Mouse (Mus musculus): ENCODE measurements around the gene Jag2.
A peak's percentile ranks its signal among the peaks of the same experiment; 100 is the strongest.

Jag2 gene

DNA sequence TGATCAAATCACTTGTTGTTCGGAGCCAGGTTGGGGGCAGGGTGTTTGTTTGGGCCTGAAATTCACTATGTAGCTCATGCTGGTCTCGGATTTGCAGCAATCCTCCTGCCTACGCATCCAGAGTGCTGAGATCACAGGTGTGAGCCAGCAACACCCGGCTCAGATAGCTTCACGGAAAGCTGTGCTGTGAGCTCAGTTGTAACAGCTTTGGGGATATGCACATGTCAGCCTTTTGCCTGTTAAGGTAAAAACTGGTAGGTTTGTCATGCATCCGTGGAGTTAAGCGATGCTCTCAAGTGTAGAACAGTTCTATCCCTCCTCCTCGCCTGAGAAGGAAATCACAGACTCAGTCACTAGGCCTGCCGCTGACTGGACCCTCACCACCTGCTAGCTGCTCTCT, 28.9 kb downstream of the Jag2 start:
- no peak for DNase-seq (ENCODE audit: low spot score)

DNA sequence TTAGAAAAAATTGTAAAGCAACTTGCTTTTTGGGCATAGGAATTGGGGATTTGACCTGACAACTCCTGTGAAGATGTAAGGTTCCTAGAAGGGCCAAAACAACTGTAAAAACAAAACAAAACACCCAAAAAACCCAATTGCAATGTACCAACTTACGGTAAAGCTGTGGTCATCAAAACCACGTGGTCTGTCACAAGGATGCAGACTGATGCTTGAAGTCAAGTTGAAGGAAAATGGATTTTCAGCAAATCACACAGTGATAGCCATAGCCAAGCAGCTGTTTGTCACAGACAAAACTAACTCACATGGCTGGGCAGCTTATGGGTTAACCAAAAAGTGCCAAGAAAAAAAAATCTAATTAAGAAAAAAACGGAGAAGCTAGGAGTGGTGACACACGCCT, 30.6 kb downstream of the Jag2 start:
- no peak for DNase-seq (ENCODE audit: low spot score)

DNA sequence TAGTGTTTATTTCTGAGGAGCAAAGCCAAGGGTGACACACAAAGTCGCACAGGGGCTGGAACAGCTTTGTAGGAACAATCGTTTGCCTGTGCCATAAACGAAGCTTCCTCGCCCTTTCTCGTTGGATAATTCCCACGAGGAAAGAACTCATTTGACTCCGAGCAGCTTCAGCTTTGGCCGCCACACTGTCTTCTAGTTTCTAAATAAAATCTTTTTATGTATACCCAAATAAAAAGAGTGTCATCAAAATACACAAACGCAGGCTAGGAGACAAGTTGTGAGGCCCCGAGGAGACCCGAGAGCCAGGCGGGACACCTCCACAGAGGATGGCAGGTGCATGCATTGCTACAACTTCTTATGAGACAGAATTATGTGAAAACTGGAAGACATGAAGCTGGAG, 31.2 kb downstream of the Jag2 start:
- DNase-seq (ENCODE audit: low spot score), result no peak

DNA sequence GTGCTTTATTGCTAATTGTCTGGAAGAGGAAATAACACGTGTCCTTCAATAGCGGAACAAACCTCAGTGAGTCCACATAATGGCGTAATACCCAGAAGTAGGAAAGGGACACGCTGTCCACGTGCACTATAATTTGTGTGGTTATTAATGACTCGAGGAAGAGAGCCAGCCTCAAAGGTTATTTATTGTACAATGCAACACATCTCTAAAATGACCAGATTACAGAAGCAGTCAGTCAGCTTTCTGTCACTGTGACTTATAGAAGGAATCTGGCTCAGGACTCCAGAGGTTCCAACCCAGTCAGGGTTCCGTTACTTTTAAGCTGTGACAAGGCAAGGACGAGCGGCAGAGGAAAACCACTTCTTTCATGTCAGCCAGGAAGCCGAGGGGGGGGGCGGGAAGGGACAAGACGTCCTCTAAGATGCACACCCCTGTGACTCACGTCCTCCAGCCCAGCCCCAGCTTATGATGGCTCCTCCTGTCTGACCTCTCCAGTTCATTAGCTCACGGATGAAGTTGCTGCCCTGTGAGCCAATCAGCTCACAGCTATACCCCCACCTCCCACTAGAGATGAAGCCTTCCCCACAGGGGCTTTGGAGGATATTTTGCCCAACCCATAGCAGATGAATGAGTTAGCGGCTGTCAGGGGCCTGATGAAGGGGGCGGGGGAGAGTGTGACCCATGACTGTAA, 31.9 kb downstream of the Jag2 start:
- no peak for DNase-seq (ENCODE audit: low spot score)

DNA sequence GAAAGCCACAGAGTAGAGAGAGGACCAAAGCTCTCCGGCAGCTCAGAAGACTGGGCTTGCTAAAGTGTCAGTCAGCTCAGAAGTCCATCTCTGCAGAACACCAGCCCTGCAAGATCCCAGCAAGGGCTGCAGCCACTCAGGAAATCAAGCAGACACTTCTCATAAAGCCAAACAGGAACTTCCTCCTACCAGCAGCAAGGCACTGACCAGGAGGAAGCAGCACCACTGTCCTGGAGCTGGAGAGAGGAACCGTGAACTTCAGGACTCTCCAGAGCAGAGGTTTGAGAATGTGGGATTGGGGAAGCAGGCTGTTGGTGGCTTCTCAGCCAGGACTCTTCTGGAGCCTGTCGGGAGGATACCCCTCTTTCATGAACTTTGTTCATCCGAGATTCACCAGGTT, 34.6 kb downstream of the Jag2 start:
- no peak for DNase-seq (ENCODE audit: low spot score)

DNA sequence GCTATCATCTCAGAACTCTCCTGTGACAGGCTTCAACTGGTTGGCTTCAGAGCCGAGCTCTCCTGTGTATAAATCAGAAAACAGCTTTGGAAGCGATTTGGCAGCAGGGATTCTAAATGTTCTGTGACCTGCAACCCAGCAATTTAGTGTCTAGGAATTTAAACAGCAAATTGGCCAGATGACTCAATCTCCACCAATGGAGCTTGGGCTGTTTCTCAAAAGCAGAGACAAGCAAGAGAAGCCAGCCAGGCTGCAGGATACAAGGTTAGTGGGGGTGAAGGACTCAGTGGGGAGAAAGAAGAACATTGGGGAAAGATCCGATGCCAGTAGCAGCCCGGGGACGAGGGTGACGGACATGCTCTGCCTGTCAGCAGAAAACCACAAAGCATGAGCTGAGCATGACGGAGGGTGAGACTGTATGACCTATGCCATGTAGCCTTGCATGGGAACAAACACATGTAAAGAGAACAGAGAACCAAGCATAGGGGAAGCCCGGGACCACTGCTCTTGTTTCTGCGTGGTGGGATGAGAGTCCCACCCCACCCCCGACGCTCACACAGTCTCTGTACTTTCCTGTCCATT, 35.2 kb downstream of the Jag2 start:
- no peak for DNase-seq (ENCODE audit: low spot score)

DNA sequence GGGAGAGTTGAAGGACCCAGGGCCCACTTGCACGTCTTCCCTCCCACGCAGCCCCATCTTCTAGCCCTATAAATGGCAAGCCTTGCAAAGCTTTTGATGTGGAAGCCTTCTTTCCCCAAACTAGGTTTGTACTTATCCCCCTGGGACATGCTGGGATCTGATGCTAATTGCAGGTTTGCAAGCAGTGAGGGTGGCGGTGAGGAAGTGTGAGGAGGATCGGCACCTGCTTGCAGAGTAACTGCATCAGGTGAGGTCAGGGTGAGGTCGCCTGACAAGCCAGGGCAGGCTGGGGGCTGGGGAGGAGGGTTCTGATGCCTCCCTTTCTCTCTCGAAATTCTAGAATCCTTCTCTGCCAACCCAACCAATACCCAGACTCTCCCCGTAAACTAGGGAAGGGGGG, 44.1 kb downstream of the Jag2 start:
- DNase-seq (ENCODE audit: low spot score), result no peak

DNA sequence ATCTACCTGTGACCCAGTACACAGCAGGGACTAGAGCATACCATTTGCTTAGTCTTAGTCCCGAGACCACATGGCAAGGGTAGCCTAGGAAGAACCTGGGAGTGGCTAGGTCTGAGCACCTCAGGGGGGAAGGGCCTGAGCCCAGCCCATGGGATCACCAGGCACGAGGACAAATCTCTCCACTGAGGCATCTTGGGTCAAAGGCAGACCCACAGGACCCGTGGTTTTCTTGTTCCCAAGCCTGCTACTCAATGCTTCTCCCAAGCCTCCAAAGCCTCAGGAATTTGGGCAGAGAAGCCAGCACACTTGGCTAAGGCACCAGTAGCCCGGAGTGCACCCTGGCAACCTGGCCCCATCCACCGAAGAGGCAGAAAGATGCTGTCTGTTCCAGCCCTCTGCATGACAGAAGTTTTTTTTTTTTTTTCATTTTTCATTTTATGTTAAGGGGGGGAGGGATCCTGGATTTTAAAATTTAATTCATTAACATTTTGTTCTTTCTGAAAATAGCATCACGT, 48.2 kb downstream of the Jag2 start:
- no peak for DNase-seq (ENCODE audit: low spot score)

DNA sequence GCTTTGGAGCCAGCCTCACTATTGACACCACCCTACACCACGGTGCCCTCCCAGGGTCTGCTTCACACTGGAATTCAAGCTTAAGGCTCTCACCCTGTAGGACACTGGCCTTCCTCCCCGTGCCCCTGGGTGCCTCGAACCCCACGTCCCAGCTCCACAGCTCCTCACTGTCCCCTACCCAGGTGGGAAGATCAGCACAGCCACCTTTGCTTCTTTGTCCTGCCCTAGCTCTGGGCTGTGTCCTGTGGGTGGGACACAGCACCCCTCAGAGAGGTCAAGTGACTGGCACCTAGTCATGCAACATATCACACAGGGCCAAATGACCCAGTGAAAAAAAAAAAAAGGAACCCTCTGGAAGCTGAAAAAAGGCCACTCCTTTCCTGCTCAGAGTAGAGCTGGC, 48.9 kb downstream of the Jag2 start:
- no peak for DNase-seq (ENCODE audit: low spot score)

DNA sequence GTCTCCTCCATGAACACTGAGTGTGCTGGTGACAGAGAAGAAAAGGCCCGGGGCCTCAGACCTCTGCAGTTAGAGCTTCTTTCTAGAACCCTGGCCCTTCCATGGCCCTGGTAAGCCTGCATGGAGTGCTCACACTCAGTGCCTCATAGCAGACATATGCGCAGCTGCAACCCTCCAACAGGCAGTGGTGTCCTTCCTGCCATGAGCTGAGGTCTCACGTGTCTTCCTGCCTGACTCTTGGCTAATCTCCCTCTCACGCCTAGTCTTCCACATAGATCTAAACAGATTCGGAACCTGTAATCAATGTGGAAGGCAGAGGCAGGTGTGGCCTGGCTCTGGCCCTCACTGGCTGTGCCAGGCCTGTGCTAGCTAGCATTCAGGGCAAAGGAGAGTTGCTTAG, 49.8 kb downstream of the Jag2 start:
- no peak for DNase-seq (ENCODE audit: low spot score)

DNA sequence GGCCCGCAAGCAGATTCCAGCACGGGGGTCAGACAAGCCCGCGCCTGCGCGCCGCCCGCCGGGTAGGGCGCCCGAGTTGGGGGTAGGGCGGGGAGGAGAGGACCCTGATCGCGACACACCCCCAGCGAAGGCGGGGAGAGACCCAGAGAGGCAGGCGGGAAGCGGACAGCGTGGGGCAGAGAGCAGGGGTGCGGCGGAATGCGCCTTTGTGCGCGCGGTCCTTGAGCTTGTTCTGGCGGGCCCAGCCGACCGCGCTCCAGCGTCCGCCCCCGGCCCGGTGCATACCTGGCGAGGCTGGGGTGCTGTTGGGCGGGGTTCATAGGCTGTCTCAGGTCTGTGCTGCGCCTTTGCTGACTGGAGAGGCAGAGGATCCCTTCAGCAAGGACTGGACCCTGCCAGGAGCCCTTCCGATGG, 52.0 kb downstream of the Jag2 start:
- DNase-seq (ENCODE audit: low spot score), result no peak

DNA sequence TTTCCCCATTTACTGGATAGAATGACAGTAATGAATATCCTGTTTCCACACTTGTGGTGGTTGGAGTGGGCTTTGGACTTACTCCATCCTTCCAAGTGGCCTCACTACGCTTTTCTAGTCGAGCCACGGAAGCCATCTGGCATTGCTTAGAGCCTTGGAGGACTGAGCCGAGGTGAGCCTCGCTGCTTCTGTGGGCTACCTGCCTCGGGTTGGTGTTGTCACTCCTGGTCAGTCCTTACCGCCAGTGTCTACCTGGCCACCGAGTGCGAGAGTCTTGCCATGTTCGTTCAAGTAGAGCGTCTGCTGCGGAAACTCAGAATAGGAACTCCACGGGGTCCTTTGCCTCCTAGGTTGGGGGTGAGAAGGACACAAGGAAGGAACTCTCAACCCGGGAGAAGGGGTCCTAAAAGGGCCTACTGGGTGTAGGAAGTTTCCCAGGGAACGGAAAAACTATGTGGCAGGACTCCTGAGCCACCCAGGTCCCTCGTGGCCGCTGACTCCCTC, 52.5 kb downstream of the Jag2 start:
- no peak for DNase-seq (ENCODE audit: low spot score)

DNA sequence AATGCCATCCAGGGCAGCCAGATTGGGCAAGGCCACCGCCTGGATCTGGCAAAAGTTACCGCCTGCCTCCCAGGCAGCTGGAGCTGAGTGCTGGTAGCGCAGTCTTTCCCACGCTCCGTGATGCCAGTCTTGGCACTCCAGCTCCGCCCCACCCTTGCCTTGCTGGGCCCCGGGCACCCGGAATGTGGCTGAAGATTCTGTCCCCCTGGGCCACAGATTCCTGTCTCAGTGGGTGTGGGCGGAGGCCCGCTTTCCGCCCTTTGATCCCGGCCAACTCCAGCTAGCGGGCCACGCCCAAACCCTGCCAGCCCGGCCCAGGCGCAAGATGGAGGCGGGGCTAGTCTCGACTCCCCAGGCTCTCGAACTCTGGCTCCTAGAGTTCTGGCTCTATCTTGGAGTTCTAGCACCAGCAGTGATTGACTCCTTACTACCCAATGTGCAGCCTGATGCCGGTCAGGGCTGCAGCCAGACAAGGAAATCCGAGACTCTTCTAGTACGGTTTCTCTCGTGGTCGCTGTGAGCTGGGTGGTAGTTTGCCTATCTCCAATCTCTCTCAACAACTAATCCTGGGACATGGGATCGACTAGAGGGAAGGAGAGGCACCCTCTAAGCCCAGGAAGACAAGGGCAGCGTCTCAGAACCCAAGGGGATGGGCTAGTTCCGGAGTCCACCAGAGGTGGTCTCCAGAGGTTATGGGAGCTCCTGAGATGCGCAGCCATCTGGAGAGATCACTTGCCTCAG, 53.1 kb downstream of the Jag2 start:
- DNase-seq (ENCODE audit: low spot score), result peak; percentile 58

DNA sequence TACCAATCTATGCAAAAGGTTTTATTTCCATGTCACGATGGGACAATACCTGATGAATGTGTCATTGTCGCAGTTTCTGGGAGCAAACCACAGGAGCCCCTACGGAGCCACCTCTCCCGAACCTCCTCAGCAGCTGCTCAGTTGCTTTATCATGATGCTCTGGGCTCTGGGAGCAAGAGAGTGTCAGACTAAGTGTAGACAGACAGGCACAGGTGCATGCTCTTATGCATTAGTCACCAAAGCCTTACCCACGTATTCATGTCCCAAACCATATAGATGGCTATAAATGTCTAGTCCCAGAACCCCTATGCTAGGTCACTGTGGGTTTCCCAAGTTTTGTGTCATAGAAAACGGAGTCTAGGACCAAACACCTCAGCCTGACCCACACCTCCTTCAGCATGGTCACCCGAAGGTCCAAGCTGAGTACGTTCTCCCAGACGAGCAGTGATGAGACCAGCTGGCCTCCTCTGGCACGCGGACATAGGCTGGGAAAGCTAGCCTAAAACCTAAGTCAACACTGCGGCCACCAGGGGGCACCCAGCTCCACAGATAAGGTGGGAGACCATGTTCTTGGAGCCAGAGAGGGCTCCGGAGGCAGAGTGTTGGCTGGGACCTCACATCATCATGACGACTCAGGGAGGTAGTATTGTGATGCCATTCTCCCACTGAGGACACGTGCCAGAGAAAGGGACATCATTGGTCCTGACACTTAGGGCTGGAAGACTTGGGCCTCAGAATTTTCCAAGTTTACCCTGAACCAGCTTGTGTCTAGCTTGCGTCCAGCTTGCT, 54.2 kb downstream of the Jag2 start:
- peak; percentile 87 for DNase-seq (ENCODE audit: low spot score)

DNA sequence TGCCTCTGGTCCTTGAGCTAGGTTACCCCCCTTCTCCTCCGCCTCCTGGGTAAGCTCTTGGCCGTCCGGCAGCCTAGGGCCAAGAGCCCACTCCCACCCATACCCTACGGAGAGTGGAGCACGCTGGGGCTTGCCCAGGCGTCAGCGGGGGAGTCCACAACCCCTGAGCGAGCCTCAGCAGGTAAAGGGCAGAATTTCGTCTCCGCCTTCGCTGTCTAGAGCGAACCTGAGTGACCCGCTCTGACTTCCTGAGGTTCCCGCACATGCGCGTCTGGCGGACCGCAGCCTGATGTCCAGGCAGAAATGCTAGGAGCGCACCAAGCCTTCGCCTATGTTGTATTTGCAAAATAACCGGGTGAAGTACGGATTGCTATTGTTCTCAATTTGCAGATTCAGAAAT, 55.4 kb downstream of the Jag2 start:
- DNase-seq (ENCODE audit: low spot score), result peak; percentile 11

DNA sequence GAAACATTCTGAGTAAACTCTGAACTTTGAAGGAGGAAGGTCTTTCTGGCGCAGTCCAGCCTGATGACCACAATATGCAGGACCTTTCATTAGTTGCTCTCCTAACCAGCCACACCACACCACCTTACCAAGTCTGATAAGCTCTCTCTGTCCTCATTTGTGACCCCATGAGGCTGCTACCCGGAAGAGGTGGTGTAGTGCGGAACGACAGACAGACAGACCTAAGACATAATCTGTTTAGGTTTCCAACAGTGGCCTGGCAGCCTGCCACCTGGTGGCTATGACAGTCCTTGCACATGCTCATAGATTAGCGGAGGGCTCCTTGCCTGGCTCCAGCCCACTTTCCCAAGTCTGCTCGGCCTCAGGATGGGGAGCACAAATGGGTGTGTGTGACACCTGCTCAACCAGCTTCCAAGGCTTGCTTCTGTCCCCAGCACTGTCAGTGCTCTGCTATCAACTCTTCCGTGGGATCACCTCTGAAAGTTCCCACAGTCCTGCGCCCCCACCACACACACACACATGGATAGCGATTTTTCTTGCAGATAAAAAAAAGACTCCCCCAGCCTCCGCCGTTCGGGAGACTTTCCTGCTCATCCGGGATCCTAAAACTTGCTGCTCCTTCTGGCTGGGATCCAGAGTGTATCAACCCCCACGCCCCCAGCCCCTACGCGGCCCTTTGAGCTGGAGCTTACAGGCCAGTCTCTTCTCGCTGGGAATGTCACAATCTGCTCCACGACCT, 56.0 kb downstream of the Jag2 start:
- DNase-seq (ENCODE audit: low spot score), result peak; percentile 66

DNA sequence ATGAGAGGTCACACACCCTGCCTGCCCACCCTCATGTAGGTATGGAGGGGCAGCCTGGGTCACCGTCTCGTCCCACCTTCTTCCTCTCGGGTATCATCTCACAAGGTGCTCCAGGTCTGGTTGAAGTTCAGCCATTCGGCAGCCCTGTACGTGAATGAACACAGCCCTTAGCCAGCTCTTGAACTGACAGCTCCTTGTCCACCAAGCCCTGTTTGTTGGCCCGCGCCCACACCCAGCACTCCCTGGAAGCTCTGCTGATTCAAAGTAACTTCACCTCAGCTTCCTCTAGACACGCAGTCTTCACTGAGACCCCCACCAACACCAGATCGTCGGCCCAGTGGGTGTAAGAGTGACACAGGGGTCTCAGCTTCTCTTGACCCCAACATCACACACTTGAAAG, 56.6 kb downstream of the Jag2 start:
- peak; percentile 3 for DNase-seq (ENCODE audit: low spot score)

DNA sequence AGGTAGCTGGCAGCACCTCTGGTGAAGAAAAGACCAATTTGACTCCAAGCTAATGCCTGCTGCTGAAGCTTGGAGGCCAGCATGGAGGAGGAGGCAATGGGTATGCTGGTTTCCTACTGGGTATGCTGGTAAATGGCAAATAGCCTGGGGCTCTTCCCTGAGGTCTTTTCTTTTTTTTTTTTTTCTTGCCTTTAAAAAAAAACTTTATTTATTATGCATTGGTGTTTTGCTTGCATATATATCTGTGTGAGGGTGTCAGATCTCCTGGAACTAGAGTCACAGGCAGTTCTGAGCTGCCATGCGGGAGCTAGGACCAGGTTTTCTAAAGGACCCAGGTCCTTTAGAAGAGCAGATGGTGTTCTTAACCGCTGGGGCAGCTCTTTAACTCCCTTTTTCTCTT, 58.3 kb downstream of the Jag2 start:
- no peak for DNase-seq (ENCODE audit: low spot score)

DNA sequence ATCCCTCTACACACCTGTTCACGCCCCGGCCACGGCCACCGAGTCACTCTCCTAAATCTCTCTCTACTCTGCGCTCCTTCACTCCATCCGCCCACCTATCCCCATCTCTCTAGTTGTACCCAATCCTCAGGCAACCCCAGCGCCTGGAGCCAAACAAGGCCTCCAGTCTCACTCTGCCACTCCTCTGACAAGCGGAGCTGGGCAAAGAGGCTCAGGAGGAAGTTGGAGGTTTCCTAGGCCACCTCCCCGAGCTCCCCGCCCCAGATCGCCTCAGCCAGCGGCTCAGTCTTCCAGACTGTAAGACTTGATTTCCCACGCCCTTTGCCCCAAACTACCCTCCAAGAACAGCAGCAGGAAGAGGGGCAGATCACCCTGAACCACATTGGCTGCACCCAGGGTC, 58.8 kb downstream of the Jag2 start:
- DNase-seq (ENCODE audit: low spot score), result no peak

DNA sequence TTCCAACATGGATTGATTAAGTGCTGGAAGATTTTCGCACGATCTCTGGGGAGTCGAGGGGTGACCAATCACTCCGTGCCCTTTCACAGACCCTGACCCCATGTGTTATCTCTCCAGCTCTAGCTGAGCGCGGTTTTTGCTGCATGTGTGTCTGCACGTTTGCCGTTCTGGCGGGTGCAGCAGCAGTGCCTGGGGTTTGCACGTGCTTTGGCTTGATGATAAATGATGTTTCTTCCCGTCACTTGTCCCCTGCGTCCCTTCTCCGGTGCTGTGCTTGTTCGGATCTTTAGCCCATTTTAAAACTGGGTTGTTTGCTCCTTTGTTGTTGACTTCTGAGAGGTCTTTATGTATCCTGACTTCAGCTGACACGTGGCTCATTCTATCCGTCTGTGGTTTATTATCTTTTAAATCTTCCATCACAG, 59.8 kb downstream of the Jag2 start:
- no peak for DNase-seq (ENCODE audit: low spot score)
